Mouse (Mus musculus) liver, postnatal 0 days (tissue): Measurements from ENCODE around the gene Tex2. TPM values are rescaled to one million over a fixed set of nuclear protein-coding genes. Genes with fewer than 3 reads are reported as not detected.

Source experiments
- ATAC-seq: fragments of 200-750 bp; cut with Nextera tagmentation; 2 replicates; pipeline ENCODE4 v1.8.0; 2017; ENCODE audit warnings: mild to moderate bottlenecking, moderate library complexity
- DNase-seq: peaks from one replicate; pipeline ENCODE4 v3.0.0-alpha.2; 2016
- H3K27ac ChIP-seq: fragments of 300-500 bp; sonication (generic); 2 replicates; pipeline ENCODE4 v1.5.1; 2014; ENCODE audit warnings: antibody characterized with exemption, moderate library complexity, mild to moderate bottlenecking, low read depth
- H3K27me3 ChIP-seq: fragments of 300-500 bp; sonication (generic); 2 replicates; pipeline ENCODE4 v1.6.1; 2014; ENCODE audit warnings: low read length, control low read depth, mixed read lengths; ENCODE audit not compliant: insufficient read depth
- H3K36me3 ChIP-seq: fragments of 300-500 bp; sonication (generic); replicated peaks from 2 replicates; pipeline ENCODE4 v1.6.1; 2014; ENCODE audit warnings: mild to moderate bottlenecking, control low read depth, low read length, moderate library complexity, mixed read lengths; ENCODE audit not compliant: insufficient read depth
- H3K4me1 ChIP-seq: fragments of 300-500 bp; sonication (generic); 2 replicates; pipeline ENCODE4 v1.6.1; 2014; ENCODE audit warnings: antibody characterized with exemption, mild to moderate bottlenecking, control low read depth; ENCODE audit not compliant: insufficient read depth
- H3K4me2 ChIP-seq: fragments of 300-500 bp; sonication (generic); 2 replicates; pipeline ENCODE4 v1.6.1; 2014; ENCODE audit warnings: low read depth, mild to moderate bottlenecking, low read length, moderate library complexity, mixed read lengths
- H3K4me3 ChIP-seq: fragments of 300-500 bp; sonication (generic); 2 replicates; pipeline ENCODE4 v1.5.1; 2014; ENCODE audit warnings: low read depth, low read length
- H3K9ac ChIP-seq: fragments of 300-500 bp; sonication (generic); replicated peaks from 2 replicates; pipeline ENCODE4 v1.6.1; 2014; ENCODE audit warnings: mild to moderate bottlenecking, moderate library complexity
- H3K9me3 ChIP-seq: fragments of 300-500 bp; sonication (generic); 2 replicates; pipeline ENCODE4 v1.6.1; 2016; ENCODE audit warnings: mild to moderate bottlenecking, control low read depth, low read length, mixed read lengths
- CTCF ChIP-seq: sonication (generic); IDR thresholded peaks from 2 replicates; pipeline ENCODE4 v1.5.1; 2016; ENCODE audit warnings: antibody characterized with exemption, low read depth
- EP300 ChIP-seq: IDR thresholded peaks from 2 replicates; pipeline ENCODE4 v1.6.1; 2016; ENCODE audit warnings: antibody characterized with exemption, low read depth, mild to moderate bottlenecking
- WGBS: fragments of 180-500 bp; shearing (Covaris S2); extraction: QIAGEN DNeasy Blood & Tissue Kit; methylation state at CpG from one replicate; pipeline ENCODE4 v1.1.7; 2014; ENCODE audit not compliant: insufficient replicate concordance; 5-methylcytosine and 5-hydroxymethylcytosine counted together
- polyA plus RNA-seq: library from polyadenylated mRNA; unstranded; fragments of >200 nt; fragmentation: Nextera tagmentation; extraction: Ambion mirVana; gene quantifications from 2 replicates; pipeline ENCODE4 v1.2.1, GENCODE M21; 2015

Gene Tex2
- polyA plus RNA-seq, 1 experiment from 2014 or later = 11.3 TPM

DNA sequence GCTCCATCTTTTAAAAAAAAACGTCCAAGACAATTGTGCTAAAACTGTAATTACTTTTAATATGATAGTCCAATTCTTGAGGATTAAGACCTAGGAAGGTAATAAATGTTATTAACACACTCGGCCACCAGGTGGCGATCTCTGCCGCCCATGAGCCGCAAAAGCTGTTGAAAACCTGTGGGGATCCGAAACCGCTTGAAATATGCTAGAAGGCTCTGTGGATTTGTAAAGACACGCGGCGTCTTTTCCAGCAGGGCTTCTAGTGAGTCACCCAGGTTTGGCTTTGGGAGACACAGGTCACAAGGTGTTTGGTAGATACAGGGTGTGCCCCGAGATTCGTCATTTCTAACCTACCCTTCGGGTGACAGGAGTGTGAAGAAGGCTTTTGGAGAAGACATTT is 35.1 kb upstream of the Tex2 start:
- 23% methylated on average over 13 of the region's 13 CpGs for WGBS
- H3K4me1 ChIP-seq = peaks cover 3% of the 10 kb centered on the region; the same call in 1 of the 2 replicates
- H3K27me3 ChIP-seq = no peaks in the 10 kb centered on the region
- H3K9me3 ChIP-seq = no peaks in the 10 kb centered on the region
- H3K27ac ChIP-seq = no peak overlapping the region
- peak; percentile 33; the same call in 1 of the 2 replicates for ATAC-seq
- peak; percentile 83 for DNase-seq
- no peaks in the 10 kb centered on the region for H3K36me3 ChIP-seq
- peak overlapping the region; percentile 35; the same call in 1 of the 2 replicates for H3K4me2 ChIP-seq
- TF ChIP-seq CTCF = peak; percentile 92
- TF ChIP-seq EP300 = no peak
- H3K4me3 ChIP-seq = no peak overlapping the region
- no peak overlapping the region for H3K9ac ChIP-seq

DNA sequence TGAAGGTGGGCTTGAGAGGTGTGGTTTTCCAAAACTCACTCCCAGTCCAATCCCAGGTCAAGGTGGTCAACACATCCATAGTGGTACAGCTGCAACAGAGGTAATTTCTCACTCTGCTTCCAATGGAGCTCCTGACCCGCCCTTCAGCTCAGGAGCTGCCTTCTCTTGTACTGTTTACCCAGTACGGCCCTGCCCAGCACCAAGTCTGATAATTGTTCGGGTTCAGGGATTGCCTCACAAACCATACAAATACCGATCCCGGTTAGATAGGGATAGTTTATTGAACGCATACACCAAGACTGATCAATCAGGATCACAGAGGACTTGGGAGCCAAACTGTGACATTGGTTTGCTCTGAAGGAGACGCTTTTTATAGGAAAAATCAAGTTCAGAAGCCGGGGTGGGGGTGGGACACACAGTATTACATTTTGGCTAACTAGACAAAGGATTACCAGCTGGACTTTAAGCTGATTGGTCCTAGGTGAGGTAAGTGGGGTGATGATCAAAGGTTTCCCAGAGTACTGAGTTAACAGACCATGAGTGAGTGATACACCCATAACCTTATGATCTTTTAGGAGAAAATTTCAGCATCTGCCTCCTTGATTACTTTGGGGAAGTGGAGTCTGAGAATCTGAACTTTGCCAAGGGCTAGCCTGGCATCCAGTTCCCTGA is 29.9 kb upstream of the Tex2 start:
- Histone ChIP-seq H3K4me1 (0 out of 2 replicates have a peak, but pooled peaks cover 8% of the 10 kb centered on the region), H3K9me3 (no peaks in the 10 kb centered on the region), H3K4me2 (no peak overlapping the region), H3K4me3 (no peak overlapping the region), H3K27ac (no peak overlapping the region), H3K27me3 (no peaks in the 10 kb centered on the region), H3K9ac (no peak overlapping the region), H3K36me3 (no peaks in the 10 kb centered on the region)
- DNase-seq (no peak), ATAC-seq (no peak)
- TF ChIP-seq CTCF = no peak
- TF ChIP-seq EP300 = no peak
- 54% methylated on average over 8 of the region's 8 CpGs for WGBS

DNA sequence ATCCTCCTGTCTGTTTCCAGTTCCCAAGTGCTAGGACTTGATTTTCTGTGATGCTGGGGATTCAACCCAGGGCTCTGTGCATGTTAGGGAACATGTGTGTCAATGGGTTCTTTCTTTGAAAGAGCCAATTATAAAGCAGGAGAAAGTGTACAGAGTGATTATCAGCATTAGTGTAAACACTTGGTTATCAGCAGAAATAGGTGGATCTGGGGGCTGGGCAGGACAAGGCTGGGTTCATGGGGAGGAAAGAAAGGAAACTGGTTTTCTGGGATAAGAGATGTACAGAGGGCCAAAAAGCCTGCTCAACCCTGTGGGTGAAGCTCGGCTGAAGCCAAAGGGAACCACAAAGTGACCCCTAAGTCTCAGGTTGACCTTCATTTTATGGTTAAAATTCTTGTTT is 28.4 kb upstream of the Tex2 start:
- ATAC-seq = no peak
- WGBS = 53% methylated on average over 1 of the region's 1 CpGs

DNA sequence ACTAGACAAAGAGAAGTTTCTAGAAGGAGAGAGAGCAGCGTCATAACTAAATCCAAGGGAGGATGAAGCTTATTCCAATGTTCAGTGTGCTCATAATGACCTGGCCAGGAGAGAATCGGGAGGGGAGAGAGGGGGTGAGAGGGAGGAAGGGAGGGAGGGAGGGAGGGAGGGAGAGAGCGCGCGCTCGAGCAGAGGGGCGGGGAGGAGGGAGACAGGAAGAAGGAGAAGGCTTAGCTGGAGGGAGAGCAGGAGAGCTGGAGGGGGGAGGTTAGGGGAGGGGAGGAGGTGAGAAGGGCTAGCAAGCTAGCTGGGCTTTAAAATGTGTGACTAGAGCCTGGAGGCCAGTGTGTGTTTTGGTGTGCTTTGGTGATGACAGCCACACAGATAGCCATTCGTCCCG is 26.8 kb upstream of the Tex2 start:
- H3K9me3 ChIP-seq = no peaks in the 10 kb centered on the region
- no peaks in the 10 kb centered on the region for H3K27me3 ChIP-seq
- H3K4me3 ChIP-seq = no peak overlapping the region
- TF ChIP-seq CTCF (no peak), EP300 (no peak)
- no peak overlapping the region for H3K9ac ChIP-seq
- WGBS = 28% methylated on average over 9 of the region's 9 CpGs
- H3K27ac ChIP-seq = no peak overlapping the region
- DNase-seq = no peak
- 0 out of 2 replicates have a peak overlapping the region, but pooled peaks have one; percentile 7 for H3K4me2 ChIP-seq
- H3K4me1 ChIP-seq = 0 out of 2 replicates have a peak, but pooled peaks cover 8% of the 10 kb centered on the region
- H3K36me3 ChIP-seq = no peaks in the 10 kb centered on the region
- ATAC-seq = no peak

More for the DNA sequence above, 28.4 kb upstream of the Tex2 start:
- Histone ChIP-seq H3K4me3 (no peak overlapping the region), H3K9ac (no peak overlapping the region), H3K36me3 (no peaks in the 10 kb centered on the region), H3K4me1 (0 out of 2 replicates have a peak, but pooled peaks cover 8% of the 10 kb centered on the region), H3K4me2 (no peak overlapping the region), H3K27ac (no peak overlapping the region), H3K9me3 (no peaks in the 10 kb centered on the region), H3K27me3 (no peaks in the 10 kb centered on the region)
- TF ChIP-seq CTCF (no peak), EP300 (no peak)
- no peak for DNase-seq

DNA sequence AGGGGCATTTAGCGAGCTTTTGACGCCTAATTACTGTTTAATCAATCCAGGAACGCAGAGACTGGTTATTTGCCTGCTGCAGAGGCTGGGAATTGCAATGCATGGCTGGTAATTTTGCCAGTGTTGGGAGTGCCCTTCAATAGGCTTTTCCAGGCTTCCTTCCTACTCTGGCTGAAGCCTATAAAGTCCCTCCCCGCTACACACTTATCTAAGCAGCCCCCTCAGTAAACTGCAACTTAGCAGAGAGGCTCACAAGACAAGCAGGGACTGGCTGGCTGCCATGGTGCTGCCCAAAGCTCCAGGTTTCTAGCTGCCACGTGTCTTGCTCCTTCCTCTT is 26.1 kb upstream of the Tex2 start:
- 41% methylated on average over 5 of the region's 5 CpGs for WGBS

DNA sequence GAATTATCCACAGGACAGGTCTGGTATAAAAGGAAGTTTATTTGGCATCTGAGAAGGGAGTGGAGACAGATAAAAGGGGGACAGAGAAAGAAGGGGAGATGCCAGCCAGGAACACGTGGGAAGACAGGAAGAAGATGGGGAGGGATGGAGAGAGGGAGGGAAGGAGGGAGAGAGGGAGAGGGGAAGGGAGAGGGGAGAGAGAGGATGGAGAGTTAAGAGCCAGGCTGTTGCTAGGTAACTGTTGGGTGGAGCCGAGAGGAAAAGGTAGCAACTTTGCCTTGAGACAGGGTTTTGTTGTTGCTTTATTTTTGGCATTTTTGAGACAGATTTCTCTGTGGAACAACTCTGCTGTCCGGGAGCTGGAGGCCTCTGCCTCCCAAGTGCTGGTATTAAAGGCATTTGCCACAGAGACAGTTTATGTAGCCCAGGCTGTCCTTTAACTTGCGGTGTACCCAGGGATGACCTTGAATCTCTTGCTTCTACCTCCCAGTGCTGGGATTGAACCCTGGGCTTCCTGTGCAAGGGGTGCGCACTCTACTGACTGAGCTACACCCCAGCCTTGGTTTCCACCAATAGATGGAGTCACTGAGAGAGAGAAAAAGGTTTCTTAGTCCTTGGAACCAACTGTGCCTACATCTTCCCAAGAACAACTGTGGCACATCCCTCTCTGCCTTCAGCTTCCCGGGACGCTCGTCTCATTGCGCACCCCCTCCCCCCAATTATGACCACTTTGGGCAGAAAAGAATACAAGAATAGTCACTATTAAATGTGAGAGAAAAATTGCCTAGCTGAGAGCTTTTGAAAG is 25.5 kb upstream of the Tex2 start:
- Histone ChIP-seq H3K4me3 (no peak overlapping the region), H3K9ac (no peak overlapping the region), H3K4me2 (no peak overlapping the region), H3K9me3 (no peaks in the 10 kb centered on the region), H3K27ac (no peak overlapping the region), H3K27me3 (no peaks in the 10 kb centered on the region), H3K36me3 (no peaks in the 10 kb centered on the region), H3K4me1 (0 out of 2 replicates have a peak, but pooled peaks cover 8% of the 10 kb centered on the region)
- DNase-seq (no peak), ATAC-seq (no peak)
- TF ChIP-seq CTCF (no peak), EP300 (no peak)
- 61% methylated on average over 9 of the region's 9 CpGs for WGBS

More for the DNA sequence above, 26.1 kb upstream of the Tex2 start:
- TF ChIP-seq CTCF = no peak
- no peak for TF ChIP-seq EP300
- no peaks in the 10 kb centered on the region for H3K27me3 ChIP-seq
- H3K27ac ChIP-seq = no peak overlapping the region
- 0 out of 2 replicates have a peak, but pooled peaks cover 8% of the 10 kb centered on the region for H3K4me1 ChIP-seq
- no peaks in the 10 kb centered on the region for H3K36me3 ChIP-seq
- no peak for DNase-seq
- no peak overlapping the region for H3K4me2 ChIP-seq
- no peaks in the 10 kb centered on the region for H3K9me3 ChIP-seq
- no peak overlapping the region for H3K4me3 ChIP-seq
- ATAC-seq = no peak
- no peak overlapping the region for H3K9ac ChIP-seq
